In the genomic region with DNA sequence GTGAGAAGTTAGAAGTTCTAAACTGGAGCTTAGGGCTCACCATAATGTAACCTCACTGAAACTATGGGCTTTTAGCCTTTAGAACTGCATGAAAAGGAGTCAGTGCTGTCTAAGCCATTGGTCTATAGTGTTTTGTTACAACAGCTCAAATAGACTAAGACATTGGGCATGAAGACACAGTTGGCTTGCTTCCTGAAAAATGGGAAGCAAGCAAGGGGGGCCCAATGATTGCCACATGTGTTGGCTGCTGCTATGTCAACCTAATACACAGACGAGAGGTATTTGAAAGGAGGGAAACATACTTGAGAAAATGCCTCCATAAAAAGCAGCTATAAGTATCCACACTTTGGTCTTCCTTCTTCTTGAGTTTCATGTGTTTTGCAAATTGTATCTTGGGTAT, we compare ENCODE assay signal across 27 mouse cellular contexts.
"Had no signal": no experiment of that assay in that cellular context is flagged by ENCODE, and none has a peak within 500 bp of the region (broad histone marks: within the 10 kb centered on the region; RNA-seq: fewer than 3 reads in every experiment).

No protein-coding gene starts in this region.

- H3K4me1 ChIP-seq: embryonic facial prominence, embryonic 10.5 days; embryonic facial prominence, embryonic 12.5 days; embryonic facial prominence, embryonic 13.5 days; embryonic facial prominence, embryonic 15.5 days; forebrain, embryonic 10.5 days; forebrain, embryonic 12.5 days; forebrain, embryonic 15.5 days; heart, embryonic 10.5 days had no signal

- H3K4me2 ChIP-seq: embryonic facial prominence, embryonic 12.5 days; embryonic facial prominence, embryonic 13.5 days; embryonic facial prominence, embryonic 15.5 days; forebrain, embryonic 12.5 days; forebrain, embryonic 15.5 days had no signal

- H3K27me3 ChIP-seq: embryonic facial prominence, embryonic 12.5 days; embryonic facial prominence, embryonic 13.5 days; embryonic facial prominence, embryonic 15.5 days; forebrain, embryonic 12.5 days; forebrain, embryonic 15.5 days had no signal

- H3K9ac ChIP-seq: embryonic facial prominence, embryonic 12.5 days; embryonic facial prominence, embryonic 13.5 days; embryonic facial prominence, embryonic 15.5 days; forebrain, embryonic 12.5 days; forebrain, embryonic 15.5 days; forebrain, postnatal 0 days had no signal

- DNase-seq: cerebellum, adult 9-10 months; cerebellum, adult 9-11 months; cerebellum, postnatal 10 days; cerebellum, postnatal 14 days; cerebellum, postnatal 25 days; cerebellum, postnatal 36 days; embryo, embryonic 11 days; forebrain, postnatal 0 days; gastrocnemius, adult 2 months; gastrocnemius, postnatal 10 days; gastrocnemius, postnatal 14 days; gastrocnemius, postnatal 25 days; gastrocnemius, postnatal 36 days; heart, adult 11 months; heart, adult 18-20 months; heart, adult 2 months had no signal

- H3K36me3 ChIP-seq: embryonic facial prominence, embryonic 10.5 days; embryonic facial prominence, embryonic 12.5 days; embryonic facial prominence, embryonic 13.5 days; embryonic facial prominence, embryonic 15.5 days; forebrain, embryonic 10.5 days; forebrain, embryonic 12.5 days; forebrain, embryonic 15.5 days; heart, embryonic 10.5 days had no signal

- H3K4me3 ChIP-seq: embryonic facial prominence, embryonic 10.5 days; embryonic facial prominence, embryonic 12.5 days; embryonic facial prominence, embryonic 13.5 days; embryonic facial prominence, embryonic 15.5 days; erythroblast, embryonic 14.5 days; forebrain, embryonic 10.5 days; forebrain, embryonic 12.5 days; forebrain, embryonic 15.5 days; gastrocnemius, adult 2 months; heart, adult 2 months; heart, embryonic 10.5 days had no signal

- H3K27ac ChIP-seq: embryonic facial prominence, embryonic 10.5 days; embryonic facial prominence, embryonic 12.5 days; embryonic facial prominence, embryonic 13.5 days; embryonic facial prominence, embryonic 15.5 days; forebrain, embryonic 10.5 days; forebrain, embryonic 12.5 days; forebrain, embryonic 15.5 days; gastrocnemius, adult 2 months; heart, adult 2 months; heart, embryonic 10.5 days had no signal

- ATAC-seq: forebrain, embryonic 14.5 days; forebrain, embryonic 15.5 days; forebrain, embryonic 16.5 days; forebrain, postnatal 0 days had no signal

- H3K9me3 ChIP-seq: embryonic facial prominence, embryonic 10.5 days; embryonic facial prominence, embryonic 12.5 days; embryonic facial prominence, embryonic 13.5 days; embryonic facial prominence, embryonic 15.5 days; forebrain, embryonic 10.5 days; forebrain, embryonic 12.5 days; forebrain, embryonic 15.5 days; heart, embryonic 10.5 days had no signal
